Mouse (Mus musculus): ENCODE measurements around the gene Hist2h3c2.
"Not testable (repeated sequence)": the region's sequence is repeated elsewhere in the genome, so short reads cannot be mapped to it uniquely, and the experiment has no call there.

Gene Hist2h3c2

GRCm38 (mm10) chr3:96238954-96239793 lies at the start of gene Hist2h3c2:
Gene Hist2h3c2, minus strand, starts transcription at chr3:96239127.
- in situ Hi-C loops (cut with MboI, MseI): not testable (repeated sequence)

GRCm38 (mm10) chr3:96287334-96287733 lies 48.4 kb upstream of the Hist2h3c2 start:
- in situ Hi-C loops (cut with MboI, MseI): loop anchor here (10.0 kb wide), 1 partner anchor 47 kb away; no protein-coding TSS in a partner anchor

GRCm38 (mm10) chr3:96284457-96284856 lies 45.5 kb upstream of the Hist2h3c2 start:
- in situ Hi-C loops (cut with MboI, MseI): loop anchor here (10.0 kb wide), 1 partner anchor 50 kb away; no protein-coding TSS in a partner anchor

GRCm38 (mm10) chr3:96280660-96281059 lies 41.7 kb upstream of the Hist2h3c2 start:
- in situ Hi-C loops (cut with MboI, MseI): loop anchor here (10.0 kb wide), 1 partner anchor 54 kb away; no protein-coding TSS in a partner anchor

- in situ Hi-C loops (cut with MboI, MseI): no loop called here
These were observed 39.1 kb upstream of the Hist2h3c2 start for GRCm38 (mm10) chr3:96277800-96278624.

- in situ Hi-C loops (cut with MboI, MseI): no loop called here
These were observed 38.5 kb upstream of the Hist2h3c2 start for GRCm38 (mm10) chr3:96277428-96277799.

GRCm38 (mm10) chr3:96273591-96274465 lies 34.9 kb upstream of the Hist2h3c2 start:
- in situ Hi-C loops (cut with MboI, MseI): no loop called here

- in situ Hi-C loops (cut with MboI, MseI): no loop called here
These were observed 30.9 kb upstream of the Hist2h3c2 start, which contains the start of gene Hist2h2bb for GRCm38 (mm10) chr3:96269511-96270474. Gene Hist2h2bb, plus strand, starts transcription at chr3:96269752.

GRCm38 (mm10) chr3:96268776-96269378 lies 29.9 kb upstream of the Hist2h3c2 start:
- in situ Hi-C loops (cut with MboI, MseI): not testable (repeated sequence)

- in situ Hi-C loops (cut with MboI, MseI): no loop called here
These were observed 29.3 kb upstream of the Hist2h3c2 start, which contains the start of gene Hist2h3b for GRCm38 (mm10) chr3:96268051-96268775. Gene Hist2h3b, plus strand, starts transcription at chr3:96268654.

- in situ Hi-C loops (cut with MboI, MseI): no loop called here
These were observed 28.6 kb upstream of the Hist2h3c2 start for GRCm38 (mm10) chr3:96267541-96267940.

GRCm38 (mm10) chr3:96266132-96266710 lies 27.3 kb upstream of the Hist2h3c2 start:
- in situ Hi-C loops (cut with MboI, MseI): no loop called here

GRCm38 (mm10) chr3:96264404-96264949 lies 25.6 kb upstream of the Hist2h3c2 start:
- in situ Hi-C loops (cut with MboI, MseI): no loop called here

- in situ Hi-C loops (cut with MboI, MseI): no loop called here
These were observed 24.9 kb upstream of the Hist2h3c2 start for GRCm38 (mm10) chr3:96263558-96264403.

- in situ Hi-C loops (cut with MboI, MseI): no loop called here
These were observed 24.1 kb upstream of the Hist2h3c2 start, which contains the start of gene Hist2h4 for GRCm38 (mm10) chr3:96262979-96263550. Gene Hist2h4, minus strand, starts transcription at chr3:96263311.

- in situ Hi-C loops (cut with MboI, MseI): no loop called here
These were observed 23.4 kb upstream of the Hist2h3c2 start for GRCm38 (mm10) chr3:96262216-96262875.

Data from T-helper 1 cell (primary cell).